Mouse (Mus musculus): ENCODE measurements at regions not wholly inside any gene's neighbourhood (a gene's known extent, or its start where the extent isn't known, plus 50 kb on each side); places are given as distances from the start of the nearest gene placed in this dataset.

GRCm38 (mm10) chr13:44530867-44531564, 198.3 kb upstream of the Jarid2 start:
- ATAC-seq (replicated peaks; ENCODE audit: low FRiP score, low TSS enrichment, low read depth): no peak
- no peaks in the 10 kb centered on the region for H3K4me1 ChIP-seq (replicated peaks; ENCODE audit: control insufficient read depth, insufficient read depth, low read length)
- H3K27ac ChIP-seq (ENCODE audit: low read depth): no peak overlapping the region
- WGBS: 86% methylated on average over 9 of the region's 9 CpGs
- no peak overlapping the region for H3K9ac ChIP-seq (ENCODE audit: low read length)
- no peak overlapping the region for H3K4me2 ChIP-seq (ENCODE audit: low read length)
- no peak for DNase-seq (ENCODE audit: low spot score)
- H3K9me3 ChIP-seq (ENCODE audit: control insufficient read depth, low read length): no peaks in the 10 kb centered on the region
- H3K4me3 ChIP-seq (ENCODE audit: low read depth, low read length): no peak overlapping the region
- H3K36me3 ChIP-seq (ENCODE audit: control insufficient read depth, insufficient read depth, low read length): no peaks in the 10 kb centered on the region
- H3K27me3 ChIP-seq (replicated peaks; ENCODE audit: control insufficient read depth, insufficient read depth, low read length): no peaks in the 10 kb centered on the region

- 68% methylated on average over 11 of the region's 11 CpGs for WGBS
- no peak overlapping the region for H3K27ac ChIP-seq (ENCODE audit: low read depth)
- no peaks in the 10 kb centered on the region for H3K9me3 ChIP-seq (ENCODE audit: control insufficient read depth, low read length)
- no peaks in the 10 kb centered on the region for H3K27me3 ChIP-seq (replicated peaks; ENCODE audit: control insufficient read depth, insufficient read depth, low read length)
- no peaks in the 10 kb centered on the region for H3K36me3 ChIP-seq (ENCODE audit: control insufficient read depth, insufficient read depth, low read length)
- H3K9ac ChIP-seq (ENCODE audit: low read length): no peak overlapping the region
- DNase-seq (ENCODE audit: low spot score) (no peak), ATAC-seq (replicated peaks; ENCODE audit: low FRiP score, low TSS enrichment, low read depth) (no peak)
- no peaks in the 10 kb centered on the region for H3K4me1 ChIP-seq (replicated peaks; ENCODE audit: control insufficient read depth, insufficient read depth, low read length)
- H3K4me3 ChIP-seq (ENCODE audit: low read depth, low read length): no peak overlapping the region
- no peak overlapping the region for H3K4me2 ChIP-seq (ENCODE audit: low read length)
Observed at GRCm38 (mm10) chr13:44532631-44533180, 196.6 kb upstream of the Jarid2 start.

- H3K4me3 ChIP-seq (ENCODE audit: low read depth, low read length): no peak overlapping the region
- no peak overlapping the region for H3K4me2 ChIP-seq (ENCODE audit: low read length)
- 85% methylated on average over 6 of the region's 6 CpGs for WGBS
- H3K9me3 ChIP-seq (ENCODE audit: control insufficient read depth, low read length): no peaks in the 10 kb centered on the region
- no peaks in the 10 kb centered on the region for H3K36me3 ChIP-seq (ENCODE audit: control insufficient read depth, insufficient read depth, low read length)
- no peak overlapping the region for H3K27ac ChIP-seq (ENCODE audit: low read depth)
- DNase-seq (ENCODE audit: low spot score) (no peak), ATAC-seq (replicated peaks; ENCODE audit: low FRiP score, low TSS enrichment, low read depth) (no peak)
- H3K27me3 ChIP-seq (replicated peaks; ENCODE audit: control insufficient read depth, insufficient read depth, low read length): no peaks in the 10 kb centered on the region
- no peak overlapping the region for H3K9ac ChIP-seq (ENCODE audit: low read length)
- H3K4me1 ChIP-seq (replicated peaks; ENCODE audit: control insufficient read depth, insufficient read depth, low read length): no peaks in the 10 kb centered on the region
Observed at GRCm38 (mm10) chr13:44534575-44535080, 194.6 kb upstream of the Jarid2 start.

- Histone ChIP-seq H3K4me3 (ENCODE audit: low read depth, low read length) (no peak overlapping the region), H3K4me1 (replicated peaks; ENCODE audit: control insufficient read depth, insufficient read depth, low read length) (no peaks in the 10 kb centered on the region), H3K36me3 (ENCODE audit: control insufficient read depth, insufficient read depth, low read length) (no peaks in the 10 kb centered on the region), H3K9ac (ENCODE audit: low read length) (no peak overlapping the region), H3K27ac (ENCODE audit: low read depth) (no peak overlapping the region), H3K9me3 (ENCODE audit: control insufficient read depth, low read length) (no peaks in the 10 kb centered on the region), H3K27me3 (replicated peaks; ENCODE audit: control insufficient read depth, insufficient read depth, low read length) (no peaks in the 10 kb centered on the region), H3K4me2 (ENCODE audit: low read length) (no peak overlapping the region)
- DNase-seq (ENCODE audit: low spot score): no peak
- ATAC-seq (replicated peaks; ENCODE audit: low FRiP score, low TSS enrichment, low read depth): no peak
- 86% methylated on average over 18 of the region's 18 CpGs for WGBS
Observed at GRCm38 (mm10) chr13:44535441-44535840, 193.8 kb upstream of the Jarid2 start.

- Histone ChIP-seq H3K27me3 (replicated peaks; ENCODE audit: control insufficient read depth, insufficient read depth, low read length) (no peaks in the 10 kb centered on the region), H3K4me3 (ENCODE audit: low read depth, low read length) (no peak overlapping the region), H3K9me3 (ENCODE audit: control insufficient read depth, low read length) (no peaks in the 10 kb centered on the region), H3K9ac (ENCODE audit: low read length) (no peak overlapping the region), H3K4me1 (replicated peaks; ENCODE audit: control insufficient read depth, insufficient read depth, low read length) (no peaks in the 10 kb centered on the region), H3K36me3 (ENCODE audit: control insufficient read depth, insufficient read depth, low read length) (no peaks in the 10 kb centered on the region), H3K4me2 (ENCODE audit: low read length) (no peak overlapping the region), H3K27ac (ENCODE audit: low read depth) (no peak overlapping the region)
- 93% methylated on average over 7 of the region's 7 CpGs for WGBS
- ATAC-seq (replicated peaks; ENCODE audit: low FRiP score, low TSS enrichment, low read depth) (no peak), DNase-seq (ENCODE audit: low spot score) (no peak)
Observed at GRCm38 (mm10) chr13:44538238-44538637, 191.0 kb upstream of the Jarid2 start.

GRCm38 (mm10) chr13:44540401-44540800, 188.9 kb upstream of the Jarid2 start:
- no peak overlapping the region for H3K4me3 ChIP-seq (ENCODE audit: low read depth, low read length)
- no peak overlapping the region for H3K27ac ChIP-seq (ENCODE audit: low read depth)
- DNase-seq (ENCODE audit: low spot score) (no peak), ATAC-seq (replicated peaks; ENCODE audit: low FRiP score, low TSS enrichment, low read depth) (no peak)
- no peaks in the 10 kb centered on the region for H3K4me1 ChIP-seq (replicated peaks; ENCODE audit: control insufficient read depth, insufficient read depth, low read length)
- no peaks in the 10 kb centered on the region for H3K9me3 ChIP-seq (ENCODE audit: control insufficient read depth, low read length)
- WGBS: 79% methylated on average over 4 of the region's 4 CpGs
- no peak overlapping the region for H3K4me2 ChIP-seq (ENCODE audit: low read length)
- no peaks in the 10 kb centered on the region for H3K36me3 ChIP-seq (ENCODE audit: control insufficient read depth, insufficient read depth, low read length)
- H3K27me3 ChIP-seq (replicated peaks; ENCODE audit: control insufficient read depth, insufficient read depth, low read length): no peaks in the 10 kb centered on the region
- no peak overlapping the region for H3K9ac ChIP-seq (ENCODE audit: low read length)

- Histone ChIP-seq H3K27me3 (replicated peaks; ENCODE audit: control insufficient read depth, insufficient read depth, low read length) (no peaks in the 10 kb centered on the region), H3K4me2 (ENCODE audit: low read length) (no peak overlapping the region), H3K9ac (ENCODE audit: low read length) (no peak overlapping the region), H3K36me3 (ENCODE audit: control insufficient read depth, insufficient read depth, low read length) (no peaks in the 10 kb centered on the region), H3K4me3 (ENCODE audit: low read depth, low read length) (no peak overlapping the region), H3K9me3 (ENCODE audit: control insufficient read depth, low read length) (no peaks in the 10 kb centered on the region), H3K27ac (ENCODE audit: low read depth) (no peak overlapping the region), H3K4me1 (replicated peaks; ENCODE audit: control insufficient read depth, insufficient read depth, low read length) (no peaks in the 10 kb centered on the region)
- no peak for DNase-seq (ENCODE audit: low spot score)
- WGBS: 75% methylated on average over 5 of the region's 5 CpGs
- no peak for ATAC-seq (replicated peaks; ENCODE audit: low FRiP score, low TSS enrichment, low read depth)
Observed at GRCm38 (mm10) chr13:44541243-44541653, 188.0 kb upstream of the Jarid2 start.

- ATAC-seq (replicated peaks; ENCODE audit: low FRiP score, low TSS enrichment, low read depth) (no peak), DNase-seq (ENCODE audit: low spot score) (no peak)
- Histone ChIP-seq H3K27ac (ENCODE audit: low read depth) (no peak overlapping the region), H3K36me3 (ENCODE audit: control insufficient read depth, insufficient read depth, low read length) (no peaks in the 10 kb centered on the region), H3K4me1 (replicated peaks; ENCODE audit: control insufficient read depth, insufficient read depth, low read length) (no peaks in the 10 kb centered on the region), H3K9me3 (ENCODE audit: control insufficient read depth, low read length) (no peaks in the 10 kb centered on the region), H3K4me3 (ENCODE audit: low read depth, low read length) (no peak overlapping the region), H3K4me2 (ENCODE audit: low read length) (no peak overlapping the region), H3K9ac (ENCODE audit: low read length) (no peak overlapping the region), H3K27me3 (replicated peaks; ENCODE audit: control insufficient read depth, insufficient read depth, low read length) (no peaks in the 10 kb centered on the region)
- 80% methylated on average over 9 of the region's 9 CpGs for WGBS
Observed at GRCm38 (mm10) chr13:44544786-44545185, 184.5 kb upstream of the Jarid2 start.

- 75% methylated on average over 2 of the region's 2 CpGs for WGBS
- H3K4me3 ChIP-seq (ENCODE audit: low read depth, low read length): no peak overlapping the region
Observed at GRCm38 (mm10) chr13:44546289-44546688, 183.0 kb upstream of the Jarid2 start.

More at GRCm38 (mm10) chr13:44546289-44546688, 183.0 kb upstream of the Jarid2 start:
- Histone ChIP-seq H3K27me3 (replicated peaks; ENCODE audit: control insufficient read depth, insufficient read depth, low read length) (no peaks in the 10 kb centered on the region), H3K9ac (ENCODE audit: low read length) (no peak overlapping the region), H3K36me3 (ENCODE audit: control insufficient read depth, insufficient read depth, low read length) (no peaks in the 10 kb centered on the region), H3K4me1 (replicated peaks; ENCODE audit: control insufficient read depth, insufficient read depth, low read length) (no peaks in the 10 kb centered on the region), H3K9me3 (ENCODE audit: control insufficient read depth, low read length) (no peaks in the 10 kb centered on the region), H3K27ac (ENCODE audit: low read depth) (no peak overlapping the region), H3K4me2 (ENCODE audit: low read length) (no peak overlapping the region)
- ATAC-seq (replicated peaks; ENCODE audit: low FRiP score, low TSS enrichment, low read depth) (no peak), DNase-seq (ENCODE audit: low spot score) (no peak)

Data from intestine, embryonic 14.5 days (tissue).